Mouse (Mus musculus) myocyte (in vitro differentiated cells): ENCODE results near the gene Krtap10-4. TPM values are rescaled to one million over a fixed set of nuclear protein-coding genes. Genes with fewer than 3 reads are reported as not detected.
A peak's percentile ranks its signal among the peaks of the same experiment; 100 is the strongest.
"Not testable (repeated sequence)": the region's sequence is repeated elsewhere in the genome, so short reads cannot be mapped to it uniquely, and the experiment has no call there.

Source experiments
- H3K27me3 ChIP-seq: one replicate; pipeline ENCODE4 v1.6.1; 2011; ENCODE audit not compliant: control insufficient read depth, insufficient read depth, insufficient read length
- H3K36me3 ChIP-seq: one replicate; pipeline ENCODE4 v1.6.1; 2011; ENCODE audit not compliant: control insufficient read depth, insufficient read depth
- H3K4me2 ChIP-seq: one replicate; pipeline ENCODE4 v1.6.1; 2011; ENCODE audit warnings: low read depth, control low read depth
- H3K4me3 ChIP-seq: one replicate; pipeline ENCODE4 v1.5.1; 2011; ENCODE audit warnings: mild to moderate bottlenecking, control low read depth, moderate library complexity
- H3K79me2 ChIP-seq: one replicate; pipeline ENCODE4 v1.6.1; 2011; ENCODE audit not compliant: control insufficient read depth, insufficient read depth
- H3ac ChIP-seq: one replicate; pipeline ENCODE4 v1.6.1; 2011; ENCODE audit not compliant: control insufficient read depth, insufficient read length
- CEBPB ChIP-seq: IDR thresholded peaks from 2 replicates; pipeline ENCODE4 v1.6.1; 2011; ENCODE audit warnings: mild to moderate bottlenecking, moderate library complexity; ENCODE audit not compliant: poor library complexity, insufficient read depth, severe bottlenecking
- E2F4 ChIP-seq: IDR thresholded peaks from one replicate; pipeline ENCODE4 v1.6.1; 2011; ENCODE audit warnings: mild to moderate bottlenecking, control low read depth, moderate library complexity; ENCODE audit not compliant: insufficient read depth
- MAX ChIP-seq: IDR thresholded peaks from one replicate; pipeline ENCODE4 v1.6.1; 2011; ENCODE audit warnings: low read depth, mild to moderate bottlenecking, control low read depth
- MYOD1 ChIP-seq, 3 experiments: IDR thresholded peaks; one replicate each; pipeline ENCODE4 v1.6.1; 2011; ENCODE audit warnings: control low read depth in 2 of 3, low read depth in 2 of 3, mild to moderate bottlenecking in 2 of 3, moderate library complexity in 1 of 3; ENCODE audit not compliant: insufficient read length in 2 of 3, control insufficient read depth in 1 of 3
- MYOG ChIP-seq, 3 experiments: IDR thresholded peaks; one replicate each; pipeline ENCODE4 v1.6.1; 2011; ENCODE audit warnings: control low read depth in 2 of 3, low read depth in 2 of 3, mild to moderate bottlenecking in 2 of 3; ENCODE audit not compliant: insufficient read length in 2 of 3, control insufficient read depth in 1 of 3, insufficient read depth in 1 of 3
- POLR2A ChIP-seq: IDR thresholded peaks from one replicate; pipeline ENCODE4 v1.6.1; 2011; ENCODE audit warnings: low read depth, mild to moderate bottlenecking, control low read depth, moderate library complexity; ENCODE audit not compliant: insufficient read length
- POLR2AphosphoS2 ChIP-seq: IDR thresholded peaks from one replicate; pipeline ENCODE4 v1.6.1; 2011; ENCODE audit warnings: low read depth, control low read depth; ENCODE audit not compliant: insufficient read length
- REST ChIP-seq: IDR thresholded peaks from one replicate; pipeline ENCODE4 v1.6.1; 2011; ENCODE audit warnings: mild to moderate bottlenecking, control low read depth, moderate library complexity; ENCODE audit not compliant: insufficient read depth, insufficient read length
- SRF ChIP-seq: IDR thresholded peaks from one replicate; pipeline ENCODE4 v1.6.1; 2011; ENCODE audit warnings: low read depth; ENCODE audit not compliant: control insufficient read depth, insufficient read length
- TCF12 ChIP-seq: IDR thresholded peaks from one replicate; pipeline ENCODE4 v1.6.1; 2011; ENCODE audit warnings: mild to moderate bottlenecking, control low read depth; ENCODE audit not compliant: poor library complexity, insufficient read depth, severe bottlenecking
- TCF3 ChIP-seq: IDR thresholded peaks from one replicate; pipeline ENCODE4 v1.6.1; 2011; ENCODE audit warnings: low read depth, control low read depth; ENCODE audit not compliant: insufficient read length
- USF1 ChIP-seq: IDR thresholded peaks from one replicate; pipeline ENCODE4 v1.6.1; 2011; ENCODE audit warnings: low read depth, mild to moderate bottlenecking, control low read depth, moderate library complexity
- polyA plus RNA-seq: library from polyadenylated mRNA; unstranded; fragments of >200 nt; fragmentation: generic; extraction: Trizol; gene quantifications from one replicate; pipeline ENCODE4 v1.2.1, GENCODE M21; 2012; ENCODE audit warnings: missing spikeins

Krtap10-4 gene
- polyA plus RNA-seq, 1 experiment: not detected

DNA sequence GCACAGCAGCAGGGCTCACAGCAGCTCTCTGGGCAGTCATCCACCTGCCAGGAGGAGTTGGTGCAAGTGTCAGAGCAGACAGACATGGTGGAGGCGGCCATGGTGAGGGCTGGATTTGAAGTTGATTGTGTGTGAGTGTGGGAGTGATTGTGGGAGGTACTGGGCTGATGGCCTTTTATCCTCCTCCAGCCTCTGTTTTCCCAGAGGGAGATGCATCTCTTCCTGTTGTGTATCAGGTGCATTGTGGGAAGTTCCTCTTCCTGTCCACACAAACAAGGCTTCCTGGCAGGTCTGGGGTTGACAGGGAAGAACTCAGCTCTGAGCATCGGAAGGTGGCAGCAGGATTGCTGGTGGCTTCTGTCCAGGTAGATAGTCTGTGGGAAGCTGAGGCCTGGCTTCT lies 31.9 kb downstream of the Krtap10-4 start, which contains the start of gene Gm9639:
Gm9639 (minus strand) TSS at position 101 of the 400 bp plus-strand sequence.
- Histone ChIP-seq H3K4me3 (no peak within 1 kb of the TSS), H3K27me3 (peaks cover 14% of the 10 kb centered on the region), H3ac (no peak within 1 kb of the TSS), H3K4me2 (no peak within 1 kb of the TSS), H3K79me2 (no peaks in the 10 kb centered on the region), H3K36me3 (no peaks in the 10 kb centered on the region)
- TF ChIP-seq REST: no peak
- TF ChIP-seq SRF: no peak
- no peak for TF ChIP-seq POLR2A
- no peak for TF ChIP-seq USF1
- TF ChIP-seq E2F4: no peak
- TF ChIP-seq CEBPB: no peak
- TF ChIP-seq MYOD1 (IDR thresholded peaks at IDR 0.05; ENCODE audit: control insufficient read depth in 1 of 3, insufficient read length in 2 of 3, low read depth in 2 of 3): no peak
- TF ChIP-seq TCF3: no peak
- TF ChIP-seq MYOG (IDR thresholded peaks at IDR 0.05; ENCODE audit: control insufficient read depth in 1 of 3, insufficient read depth in 1 of 3, insufficient read length in 2 of 3, low read depth in 2 of 3): no peak
- no peak for TF ChIP-seq TCF12
- no peak for TF ChIP-seq MAX
- TF ChIP-seq POLR2AphosphoS2: no peak

DNA sequence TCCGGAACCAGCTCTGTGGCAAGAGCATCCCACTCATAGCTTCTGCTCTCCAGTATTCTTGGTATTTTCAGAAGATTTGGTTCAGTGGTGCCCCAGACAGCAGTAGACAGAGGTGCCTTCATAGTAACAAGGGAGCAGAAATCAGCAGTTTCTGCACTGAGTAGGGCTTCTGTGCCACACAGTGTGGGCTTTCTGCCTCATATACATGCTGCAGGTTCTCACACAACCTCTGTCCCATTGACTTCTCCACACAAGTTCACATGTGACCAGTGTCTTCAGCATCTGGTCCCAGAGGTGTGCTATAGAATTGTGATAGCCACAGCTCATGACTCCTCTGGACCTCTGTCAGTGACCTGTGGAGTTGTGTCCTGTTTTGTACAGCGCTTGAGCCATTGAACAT lies 38.3 kb downstream of the Krtap10-4 start:
- peaks cover 6% of the 10 kb centered on the region for H3K27me3 ChIP-seq
- H3K36me3 ChIP-seq: no peaks in the 10 kb centered on the region
- H3K4me2 ChIP-seq: no peak overlapping the region
- H3K4me3 ChIP-seq: no peak overlapping the region
- no peak overlapping the region for H3ac ChIP-seq
- no peak for TF ChIP-seq POLR2AphosphoS2
- no peak for TF ChIP-seq CEBPB
- no peak for TF ChIP-seq USF1
- no peak for TF ChIP-seq MYOD1 (IDR thresholded peaks at IDR 0.05; ENCODE audit: control insufficient read depth in 1 of 3, insufficient read length in 2 of 3, low read depth in 2 of 3)
- no peak for TF ChIP-seq TCF3
- no peak for TF ChIP-seq POLR2A
- no peak for TF ChIP-seq TCF12
- no peak for TF ChIP-seq MYOG (IDR thresholded peaks at IDR 0.05; ENCODE audit: control insufficient read depth in 1 of 3, insufficient read depth in 1 of 3, insufficient read length in 2 of 3, low read depth in 2 of 3)
- TF ChIP-seq MAX: no peak
- no peak for TF ChIP-seq SRF
- no peaks in the 10 kb centered on the region for H3K79me2 ChIP-seq

DNA sequence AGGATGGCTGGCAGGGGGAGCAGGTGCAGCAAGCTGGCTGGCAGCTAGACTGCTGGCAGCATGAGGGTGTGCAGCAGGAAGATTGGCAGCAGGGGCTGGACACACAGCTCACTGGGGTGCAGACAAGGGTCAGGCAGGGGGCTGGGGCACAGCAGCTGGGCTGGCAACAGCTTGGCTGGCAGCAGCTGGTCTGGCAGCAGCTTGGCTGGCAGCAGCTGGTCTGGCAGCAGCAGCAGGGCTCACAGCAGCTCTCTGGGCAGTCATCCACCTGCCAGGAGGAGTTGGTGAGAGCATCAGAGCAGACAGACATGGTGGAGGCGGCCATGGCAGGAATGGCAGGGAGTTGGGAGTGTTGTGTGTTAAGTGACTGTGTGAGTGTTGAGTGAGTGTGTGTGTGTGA lies 39.0 kb downstream of the Krtap10-4 start, which contains the start of gene Gm7137:
Gm7137 (minus strand) TSS at position 325 of the 400 bp plus-strand sequence.
- H3K4me2 ChIP-seq, H3K79me2 ChIP-seq, H3ac ChIP-seq, H3K4me3 ChIP-seq, H3K36me3 ChIP-seq, H3K27me3 ChIP-seq: not testable (repeated sequence)
- TF ChIP-seq MYOG (IDR thresholded peaks at IDR 0.05; ENCODE audit: control insufficient read depth in 1 of 3, insufficient read depth in 1 of 3, insufficient read length in 2 of 3, low read depth in 2 of 3): peak in 1 of 3 experiments; percentile 45
- peak in 2 of 3 experiments; percentile 16 to 56 for TF ChIP-seq MYOD1 (IDR thresholded peaks at IDR 0.05; ENCODE audit: control insufficient read depth in 1 of 3, insufficient read length in 2 of 3, low read depth in 2 of 3)
- peak; percentile 49 for TF ChIP-seq TCF3

DNA sequence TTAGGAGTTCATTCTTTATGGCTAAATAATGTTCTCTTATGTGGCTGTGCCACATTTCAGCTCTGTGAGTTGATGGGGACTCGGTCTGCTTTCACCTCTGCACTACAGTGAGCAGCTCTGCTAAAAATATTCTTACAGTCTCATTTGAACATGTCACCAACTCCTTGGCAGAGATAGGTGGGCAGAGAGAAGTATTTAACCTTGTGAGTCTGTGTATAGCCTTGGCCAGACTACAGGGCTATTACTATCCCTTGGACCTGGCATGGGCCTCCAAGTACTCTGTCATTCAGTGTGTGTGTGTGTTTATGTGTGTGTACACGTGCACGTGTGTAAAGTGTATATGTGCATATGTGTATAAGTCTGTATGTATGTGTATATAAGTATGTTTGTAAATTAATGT lies 43.5 kb downstream of the Krtap10-4 start:
- H3K4me3 ChIP-seq, H3ac ChIP-seq, H3K79me2 ChIP-seq, H3K27me3 ChIP-seq, H3K36me3 ChIP-seq, H3K4me2 ChIP-seq: not testable (repeated sequence)

DNA sequence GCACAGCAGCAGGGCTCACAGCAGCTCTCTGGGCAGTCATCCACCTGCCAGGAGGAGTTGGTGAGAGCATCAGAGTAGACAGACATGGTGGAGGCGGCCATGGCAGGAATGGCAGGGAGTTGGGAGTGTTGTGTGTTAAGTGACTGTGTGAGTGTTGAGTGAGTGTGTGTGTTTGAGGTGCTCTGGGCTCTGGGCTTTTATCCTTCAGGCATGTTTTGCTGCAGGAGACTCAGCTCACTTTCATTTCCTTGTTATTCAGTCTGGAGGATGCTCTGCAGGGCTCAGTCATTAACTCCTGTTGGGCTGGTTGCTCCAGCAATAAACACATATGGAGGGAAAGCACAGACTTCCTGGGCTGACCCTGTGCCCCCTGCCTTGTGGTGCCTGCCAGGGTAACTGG lies 44.5 kb downstream of the Krtap10-4 start, which contains the start of gene Gm3250:
Gm3250 (minus strand) TSS at position 101 of the 400 bp plus-strand sequence.
- H3K36me3 ChIP-seq, H3K27me3 ChIP-seq, H3K4me2 ChIP-seq, H3K79me2 ChIP-seq, H3K4me3 ChIP-seq, H3ac ChIP-seq: not testable (repeated sequence)

DNA sequence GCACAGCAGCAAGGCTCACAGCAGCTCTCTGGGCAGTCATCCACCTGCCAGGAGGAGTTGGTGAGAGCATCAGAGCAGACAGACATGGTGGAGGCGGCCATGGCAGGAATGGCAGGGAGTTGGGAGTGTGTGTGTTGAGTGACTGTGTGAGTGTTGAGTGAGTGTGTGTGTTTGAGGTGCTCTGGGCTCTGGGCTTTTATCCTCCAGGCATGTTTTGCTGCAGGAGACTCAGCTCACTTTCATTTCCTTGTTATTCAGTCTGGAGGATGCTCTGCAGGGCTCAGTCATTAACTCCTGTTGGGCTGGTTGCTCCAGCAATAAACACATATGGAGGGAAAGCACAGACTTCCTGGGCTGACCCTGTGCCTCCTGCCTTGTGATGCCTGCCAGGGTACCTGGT lies 50.1 kb downstream of the Krtap10-4 start, which contains the start of gene Gm7138:
Gm7138 (minus strand) TSS at position 101 of the 400 bp plus-strand sequence.
- not testable (repeated sequence) for H3K4me3 ChIP-seq, H3K36me3 ChIP-seq, H3K79me2 ChIP-seq, H3K4me2 ChIP-seq, H3K27me3 ChIP-seq, H3ac ChIP-seq

Other genes with a start within 250 kb of the Krtap10-4 start
- 237 TPM for gene Pttg1ip, start 245.4 kb downstream of the Krtap10-4 start, polyA plus RNA-seq
- gene Sumo3, start 221.0 kb downstream of the Krtap10-4 start, polyA plus RNA-seq: 127 TPM
- gene Gm49325, start 220.9 kb downstream of the Krtap10-4 start, polyA plus RNA-seq: 8.8 TPM
- gene Ube2g2, start 204.8 kb downstream of the Krtap10-4 start, polyA plus RNA-seq: 181 TPM
- gene Tspear, start 140.5 kb downstream of the Krtap10-4 start, polyA plus RNA-seq: not detected
- not detected for gene Gm19402, start 136.3 kb downstream of the Krtap10-4 start, polyA plus RNA-seq
- not detected for gene Gm9508, start 129.9 kb downstream of the Krtap10-4 start, polyA plus RNA-seq
- not detected for gene Gm10272, start 120.5 kb downstream of the Krtap10-4 start, polyA plus RNA-seq
- gene Gm10024, start 115.6 kb downstream of the Krtap10-4 start, polyA plus RNA-seq: not detected
- gene Gm10142, start 111.3 kb downstream of the Krtap10-4 start, polyA plus RNA-seq: not detected
- not detected for gene Krtap12-1, start 106.5 kb downstream of the Krtap10-4 start, polyA plus RNA-seq
- gene Gm10100, start 100.6 kb downstream of the Krtap10-4 start, polyA plus RNA-seq: not detected
- not detected for gene Gm18596, start 84.5 kb downstream of the Krtap10-4 start, polyA plus RNA-seq
- gene Gm9736, start 75.7 kb downstream of the Krtap10-4 start, polyA plus RNA-seq: not detected
- not detected for gene Gm3233, start 67.4 kb downstream of the Krtap10-4 start, polyA plus RNA-seq
- gene Gm3238, start 55.8 kb downstream of the Krtap10-4 start, polyA plus RNA-seq: not detected
- not detected for gene Gm7138, start 50.2 kb downstream of the Krtap10-4 start, polyA plus RNA-seq
- gene Gm3250, start 44.6 kb downstream of the Krtap10-4 start, polyA plus RNA-seq: not detected
- not detected for gene Gm7137, start 38.9 kb downstream of the Krtap10-4 start, polyA plus RNA-seq
- not detected for gene Gm9639, start 32.0 kb downstream of the Krtap10-4 start, polyA plus RNA-seq
- not detected for gene Gm19668, start 28.0 kb downstream of the Krtap10-4 start, polyA plus RNA-seq
- not detected for gene Gm9507, start 15.3 kb downstream of the Krtap10-4 start, polyA plus RNA-seq
- not detected for gene Gm2696, start 12.4 kb downstream of the Krtap10-4 start, polyA plus RNA-seq
- not detected for gene Krtap10-10, start 8.9 kb upstream of the Krtap10-4 start, polyA plus RNA-seq
- not detected for gene Gm36176, start 19.7 kb upstream of the Krtap10-4 start, polyA plus RNA-seq
- gene Gm10318, start 25.8 kb upstream of the Krtap10-4 start, polyA plus RNA-seq: not detected
- not detected for gene Gm3285, start 34.9 kb upstream of the Krtap10-4 start, polyA plus RNA-seq
- 0.01 TPM for gene Lrrc3, start 75.4 kb upstream of the Krtap10-4 start, polyA plus RNA-seq
- gene Trpm2, start 143.5 kb upstream of the Krtap10-4 start, polyA plus RNA-seq: not detected
- 12.8 TPM for gene 1810043G02Rik, start 151.4 kb upstream of the Krtap10-4 start, polyA plus RNA-seq
- gene Pfkl, start 183.0 kb upstream of the Krtap10-4 start, polyA plus RNA-seq: 122 TPM
- 1.1 TPM for gene Dnmt3l, start 214.9 kb upstream of the Krtap10-4 start, polyA plus RNA-seq
- gene Aire, start 216.5 kb upstream of the Krtap10-4 start, polyA plus RNA-seq: 0.38 TPM
- gene Icosl, start 242.2 kb upstream of the Krtap10-4 start, polyA plus RNA-seq: 0.02 TPM